Mouse (Mus musculus) hindlimb bud, embryonic 11.5 days (tissue): ENCODE results near the gene Qprt.
"Not testable (repeated sequence)": the region's sequence is repeated elsewhere in the genome, so short reads cannot be mapped to it uniquely, and the experiment has no call there.

Experiments used
- DNase-seq: peaks from one replicate; pipeline ENCODE4 v3.0.0-alpha.2; 2012; ENCODE audit warnings: low read depth, low spot score; ENCODE audit errors: extremely low spot score

Qprt gene

DNA sequence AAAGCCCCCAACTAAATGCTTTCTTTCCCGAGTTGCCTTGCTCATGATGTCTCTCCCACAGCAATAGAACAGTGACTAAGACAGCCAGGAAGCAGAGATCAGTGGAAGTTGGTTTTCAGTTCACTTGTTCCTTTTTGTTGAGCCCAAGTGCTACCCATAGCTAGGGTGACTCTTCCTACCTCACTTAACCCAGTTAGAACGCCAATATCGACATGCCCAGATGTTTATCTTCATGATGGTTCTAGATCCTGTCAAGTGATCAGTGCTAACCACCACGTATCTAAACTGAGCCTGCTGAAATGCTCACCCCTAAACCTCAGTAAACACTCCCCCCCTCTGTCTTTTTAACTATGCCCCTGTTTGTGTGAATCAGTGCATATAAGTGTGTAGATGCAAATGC lies 22.5 kb downstream of the Qprt start:
- no peak for DNase-seq

DNA sequence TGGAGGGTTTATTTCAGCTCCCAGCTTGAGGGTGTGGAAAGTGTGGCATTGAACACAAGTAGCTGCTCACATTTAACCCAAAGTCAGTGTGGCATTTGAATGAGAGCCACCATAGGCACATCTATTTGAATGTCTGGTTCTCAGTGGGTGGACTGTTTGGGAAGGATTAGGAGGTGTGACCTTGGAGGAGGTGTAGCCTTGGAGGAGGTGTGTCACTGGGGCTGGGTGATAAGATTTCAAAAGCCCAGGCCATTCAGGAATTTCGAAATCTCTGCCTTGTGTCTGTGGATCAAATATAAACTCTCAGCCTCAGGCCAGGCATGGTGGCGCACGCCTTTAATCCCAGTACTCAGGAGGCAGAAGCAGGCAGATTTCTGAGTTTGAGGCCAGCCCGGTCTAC lies 23.1 kb downstream of the Qprt start:
- DNase-seq: no peak

GRCm38 (mm10) chr7:127098521-127098920 lies 23.5 kb downstream of the Qprt start:
- DNase-seq: no peak

GRCm38 (mm10) chr7:127096456-127096855 lies 25.6 kb downstream of the Qprt start:
- no peak for DNase-seq

DNA sequence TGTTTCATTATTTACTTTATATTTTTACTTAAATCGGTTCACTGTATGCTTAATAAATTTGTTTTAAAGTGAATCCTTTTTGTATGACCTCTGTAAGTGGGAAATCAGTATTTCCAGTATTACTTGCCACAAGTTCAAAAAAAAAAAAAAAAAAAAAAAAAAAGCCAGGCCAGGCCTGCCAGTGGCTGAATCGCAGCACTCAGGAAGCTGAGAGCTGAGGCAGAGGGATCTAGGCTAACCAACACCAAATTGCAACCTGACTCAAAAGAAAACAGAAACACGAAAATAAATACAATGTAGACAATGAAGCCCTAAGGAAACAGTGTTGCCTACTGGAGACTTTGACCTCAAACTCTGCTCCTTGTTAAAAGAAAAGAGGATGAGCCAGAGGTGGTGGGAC lies 28.1 kb downstream of the Qprt start:
- DNase-seq: no peak

- no peak for DNase-seq
These were observed 30.7 kb downstream of the Qprt start, which contains the start of gene AI467606 for GRCm38 (mm10) chr7:127091114-127091896. TSS of gene AI467606 (plus strand) at chr7:127091359.

DNA sequence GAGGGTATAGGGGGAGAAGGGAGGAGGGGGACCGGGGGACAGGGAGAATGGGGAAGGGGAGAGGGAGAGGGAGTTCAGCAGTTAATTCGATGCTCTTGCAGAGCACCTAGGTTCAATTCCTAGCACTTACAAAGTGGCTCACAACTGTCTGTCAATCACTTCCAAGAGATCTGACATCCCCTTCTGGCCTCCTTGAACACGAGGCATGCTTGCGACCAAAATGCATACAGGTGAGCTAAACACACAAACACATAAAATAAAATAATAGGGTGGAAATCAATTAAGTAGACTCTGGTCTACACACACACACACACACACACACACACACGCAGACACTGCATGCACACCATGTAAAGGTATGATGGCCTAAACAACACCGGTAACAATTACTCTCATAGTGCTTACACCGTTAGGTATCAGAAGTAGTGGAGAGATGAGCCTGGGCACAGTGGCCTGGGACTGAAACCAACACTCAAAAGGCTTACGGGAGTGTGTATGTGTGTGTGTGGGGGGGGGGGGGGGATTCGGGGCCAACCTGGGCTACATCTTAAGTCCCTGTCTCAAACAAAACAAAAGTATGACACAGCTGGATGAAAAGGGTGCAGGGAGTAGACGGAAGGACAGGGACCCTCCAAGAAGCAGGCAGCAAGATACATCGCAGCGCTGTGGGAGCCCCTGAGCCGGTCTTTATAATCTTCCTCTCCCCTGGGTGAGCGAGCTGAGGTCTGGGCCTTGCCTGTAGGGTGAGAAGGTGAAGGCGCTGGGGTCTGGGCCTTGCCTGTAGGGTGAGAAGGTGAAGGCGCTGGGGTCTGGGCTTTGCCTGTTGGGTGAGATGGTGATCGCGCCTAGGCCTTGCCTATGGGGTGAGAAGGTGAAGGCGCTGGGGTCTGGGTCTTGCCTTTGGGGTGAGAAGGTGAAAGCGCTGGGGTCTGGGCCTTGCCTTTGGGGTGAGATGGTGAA lies 31.6 kb downstream of the Qprt start:
- DNase-seq: no peak

GRCm38 (mm10) chr7:127088901-127089845 lies 32.9 kb downstream of the Qprt start:
- no peak for DNase-seq

GRCm38 (mm10) chr7:127088083-127088482 lies 33.9 kb downstream of the Qprt start:
- DNase-seq: no peak

DNA sequence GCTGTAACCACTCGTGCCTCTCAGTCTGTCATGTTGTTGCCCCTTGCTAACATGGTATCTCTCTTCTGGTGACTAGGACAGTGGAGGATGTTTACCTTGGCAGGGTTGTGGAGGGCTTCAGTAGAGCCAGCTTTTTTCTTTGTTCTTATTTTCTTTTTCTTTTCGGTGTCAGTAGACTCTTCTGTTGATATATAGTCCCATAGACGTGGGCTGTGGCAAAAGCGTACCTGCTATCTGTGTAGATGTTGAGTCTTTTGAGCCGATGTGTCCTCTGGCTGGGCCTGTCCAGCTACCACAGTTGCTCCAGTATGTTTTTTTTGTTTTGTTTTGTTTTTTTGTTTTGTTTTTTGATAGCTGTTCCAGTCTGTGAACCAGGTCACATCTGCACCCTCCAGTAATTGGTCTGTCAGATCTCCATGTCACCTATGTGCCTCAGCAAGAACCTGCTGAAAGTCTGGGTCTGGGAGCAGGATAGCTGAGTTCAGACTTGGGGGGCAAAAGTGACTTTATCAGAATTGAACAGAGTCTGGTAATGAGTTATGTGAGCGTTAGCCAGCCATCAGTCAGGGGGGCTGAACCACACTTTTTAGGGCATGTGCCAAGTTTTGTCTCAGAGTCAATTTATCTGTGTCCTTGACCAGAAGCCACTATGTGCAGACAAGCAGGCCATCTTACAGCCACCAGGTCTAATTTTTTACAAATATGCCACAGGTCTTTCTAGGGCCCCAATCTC lies 34.6 kb downstream of the Qprt start, which contains the start of gene Zg16:
Zg16 (minus strand) TSS at position 51 of the 733 bp plus-strand sequence.
- DNase-seq: not testable (repeated sequence)

- DNase-seq: not testable (repeated sequence)
These were observed 36.3 kb downstream of the Qprt start for GRCm38 (mm10) chr7:127085751-127086150.

- no peak for DNase-seq
These were observed 37.2 kb downstream of the Qprt start for GRCm38 (mm10) chr7:127084794-127085193.

DNA sequence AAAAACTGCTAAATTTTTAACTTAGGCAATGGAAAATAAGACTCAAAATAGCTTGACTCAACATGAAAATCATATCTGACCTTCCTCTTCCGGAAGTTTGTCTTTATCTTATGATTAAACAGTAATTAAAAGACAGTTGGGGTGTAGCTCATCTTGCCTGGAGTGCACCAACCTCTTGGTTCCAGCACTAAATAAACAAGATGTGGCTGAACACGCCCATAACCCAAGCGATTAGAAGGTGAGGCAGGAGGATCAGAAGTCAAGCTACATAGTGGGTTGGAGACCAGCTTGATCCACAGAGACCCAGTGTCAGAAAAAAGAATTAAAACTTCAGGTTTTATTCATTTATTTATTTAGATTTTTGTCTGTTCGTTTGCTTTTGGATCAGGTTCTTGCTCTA lies 38.3 kb downstream of the Qprt start:
- DNase-seq: no peak

DNA sequence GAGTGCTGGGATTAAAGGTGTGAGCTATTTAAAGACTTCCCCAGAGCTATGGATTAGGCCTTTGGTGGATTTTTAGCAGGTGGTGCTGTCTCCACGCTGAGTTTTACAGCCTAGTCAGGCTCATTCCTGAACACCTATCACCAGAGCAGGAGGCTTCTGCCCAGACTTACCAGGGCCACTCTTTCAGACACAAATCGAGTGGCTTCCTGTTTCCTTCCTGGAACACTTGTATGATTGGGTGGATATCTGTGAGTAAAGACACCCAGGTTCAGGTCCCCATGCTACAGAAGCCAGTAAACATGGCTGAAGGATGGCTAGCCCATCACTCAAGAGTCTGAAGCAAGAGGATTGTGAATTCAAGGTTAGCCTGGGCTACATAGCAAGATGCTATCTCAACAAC lies 39.0 kb downstream of the Qprt start:
- no peak for DNase-seq

DNA sequence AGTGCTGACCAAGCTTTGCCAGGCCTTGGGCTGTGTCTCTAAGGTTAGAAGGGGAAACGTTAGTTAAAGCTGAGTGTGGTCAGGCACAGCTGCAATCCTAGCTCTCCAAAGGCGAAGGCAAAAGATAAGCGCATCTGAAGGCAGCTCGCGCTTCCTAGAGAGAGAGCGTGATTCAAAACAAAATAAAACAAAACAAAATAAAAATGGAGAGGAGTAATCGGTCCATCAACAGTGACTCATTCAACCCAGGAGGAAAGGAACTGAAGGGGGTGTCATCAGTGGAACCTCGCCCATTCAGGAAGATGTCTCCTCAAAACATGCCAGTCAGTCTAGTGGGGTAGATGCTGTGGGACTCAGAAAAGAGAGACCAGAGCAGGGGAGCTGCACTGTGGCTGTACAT lies 39.8 kb downstream of the Qprt start:
- no peak for DNase-seq

GRCm38 (mm10) chr7:127080045-127080444 lies 42.0 kb downstream of the Qprt start:
- no peak for DNase-seq

DNA sequence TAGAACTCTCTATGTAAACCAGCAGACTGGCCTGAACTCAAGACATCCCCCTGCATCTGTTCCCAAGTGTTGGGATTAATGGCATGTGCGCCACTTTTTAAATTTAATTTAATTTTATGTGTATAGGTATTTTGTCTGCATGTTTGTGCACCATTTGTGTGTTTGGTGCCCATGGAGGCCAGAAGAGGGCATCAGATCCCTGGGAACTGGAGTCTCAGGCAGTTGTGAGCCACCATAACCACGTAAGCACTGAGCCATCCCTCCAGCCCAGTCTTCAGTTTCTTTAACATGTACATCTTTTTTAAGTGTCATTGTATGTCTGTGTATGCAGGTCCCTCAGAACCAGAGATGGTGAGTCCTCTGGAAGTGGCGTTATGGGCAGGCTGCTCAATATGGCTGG lies 44.3 kb downstream of the Qprt start:
- DNase-seq: no peak

GRCm38 (mm10) chr7:127076188-127076587 lies 45.8 kb downstream of the Qprt start:
- no peak for DNase-seq

DNA sequence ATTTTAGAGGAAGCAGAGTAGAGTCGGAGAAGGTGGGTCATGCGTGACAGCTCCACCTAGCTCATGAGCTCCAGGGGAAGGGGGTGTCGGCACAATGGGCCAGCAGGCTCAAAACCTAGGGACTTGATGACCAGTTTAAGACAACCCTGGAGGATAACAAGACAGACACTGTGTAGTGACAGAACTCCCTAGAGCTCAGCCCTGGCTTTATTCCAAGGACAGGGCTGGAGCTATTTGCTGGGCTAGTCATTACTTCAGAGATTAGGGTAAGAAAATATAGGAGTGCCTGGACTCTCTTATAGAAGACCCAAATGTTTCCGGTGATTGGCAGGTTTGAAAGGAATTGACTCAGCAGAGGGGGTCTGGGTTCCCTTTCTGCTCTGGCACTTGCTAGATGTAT lies 48.8 kb downstream of the Qprt start:
- no peak for DNase-seq

DNA sequence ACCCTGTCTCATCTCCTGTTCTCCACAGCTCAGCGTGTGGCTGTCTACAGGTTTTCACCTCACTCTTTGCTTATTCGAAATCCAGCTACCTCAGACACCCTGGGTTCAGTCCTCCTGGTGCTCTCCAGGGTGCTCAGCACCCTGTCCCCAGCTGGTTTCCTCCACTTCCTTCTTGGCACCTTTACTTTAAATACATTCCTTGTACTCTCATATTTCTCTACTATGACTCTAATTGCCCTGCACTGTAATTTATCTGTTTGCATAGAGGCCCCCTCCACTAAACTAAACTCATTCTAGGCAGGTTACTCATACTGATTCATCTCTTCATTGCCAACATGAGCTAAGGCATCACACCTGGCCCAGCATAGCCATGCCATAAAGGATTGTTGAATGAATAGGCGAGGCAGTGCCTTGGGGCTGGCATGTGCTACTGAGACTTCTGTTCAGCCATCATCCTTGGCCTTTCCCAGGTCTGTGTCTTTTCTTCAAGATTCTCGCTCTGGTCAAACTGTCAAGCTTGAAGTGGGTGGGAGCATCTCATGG lies 51.1 kb downstream of the Qprt start:
- DNase-seq: no peak
